Mouse (Mus musculus): ENCODE measurements around the gene Olfr259. TPM values are rescaled to one million over a fixed set of nuclear protein-coding genes. Genes with fewer than 3 reads are reported as not detected.

Gene Olfr259
- polyA plus RNA-seq (2015; fragmentation: Nextera tagmentation; extraction: Ambion mirVana): not detected in 2 replicates

GRCm38 (mm10) chr2:87114467-87114866 lies at the start of gene Olfr259:
TSS of gene Olfr259 (minus strand) at chr2:87114567.
- no peak within 1 kb of the TSS for H3K27ac ChIP-seq
- no peaks in the 10 kb centered on the region for H3K36me3 ChIP-seq
- H3K4me3 ChIP-seq: no peak within 1 kb of the TSS
- H3K9me3 ChIP-seq: no peaks in the 10 kb centered on the region
- no peaks in the 10 kb centered on the region for H3K27me3 ChIP-seq
- H3K4me1 ChIP-seq: no peaks in the 10 kb centered on the region
- H3K9ac ChIP-seq: no peak within 1 kb of the TSS
- no peak for ATAC-seq (ENCODE audit: low FRiP score, low read depth)
- no peak within 1 kb of the TSS for H3K4me2 ChIP-seq (replicated peaks)

GRCm38 (mm10) chr2:87152524-87152923 lies 38.2 kb upstream of the Olfr259 start, which contains the start of gene Olfr1111:
TSS of gene Olfr1111 (minus strand) at chr2:87152624.
- Histone ChIP-seq H3K27ac (no peak within 1 kb of the TSS), H3K9ac (no peak within 1 kb of the TSS)

GRCm38 (mm10) chr2:87140200-87140599 lies 25.8 kb upstream of the Olfr259 start, which contains the start of gene Olfr1110:
TSS of gene Olfr1110 (minus strand) at chr2:87140300.
- H3K4me2 ChIP-seq (replicated peaks): no peak within 1 kb of the TSS
- H3K4me3 ChIP-seq: no peak within 1 kb of the TSS
- no peak within 1 kb of the TSS for H3K9ac ChIP-seq
- ATAC-seq (ENCODE audit: low FRiP score, low read depth): no peak
- H3K36me3 ChIP-seq: no peaks in the 10 kb centered on the region
- WGBS: 81% methylated on average over 1 of the region's 1 CpGs
- no peaks in the 10 kb centered on the region for H3K4me1 ChIP-seq
- H3K9me3 ChIP-seq: no peaks in the 10 kb centered on the region
- H3K27me3 ChIP-seq: no peaks in the 10 kb centered on the region
- H3K27ac ChIP-seq: no peak within 1 kb of the TSS

More at GRCm38 (mm10) chr2:87152524-87152923, 38.2 kb upstream of the Olfr259 start, which contains the start of gene Olfr1111:
- Histone ChIP-seq H3K4me1 (no peaks in the 10 kb centered on the region), H3K36me3 (no peaks in the 10 kb centered on the region), H3K4me2 (replicated peaks) (no peak within 1 kb of the TSS), H3K27me3 (no peaks in the 10 kb centered on the region), H3K9me3 (no peaks in the 10 kb centered on the region), H3K4me3 (no peak within 1 kb of the TSS)
- ATAC-seq (ENCODE audit: low FRiP score, low read depth): no peak

GRCm38 (mm10) chr2:87095908-87096307 lies 18.5 kb downstream of the Olfr259 start, which contains the start of gene Olfr1109:
TSS of gene Olfr1109 (minus strand) at chr2:87096008.
- Histone ChIP-seq H3K4me3 (no peak within 1 kb of the TSS), H3K27me3 (no peaks in the 10 kb centered on the region), H3K4me2 (replicated peaks) (no peak within 1 kb of the TSS), H3K27ac (no peak within 1 kb of the TSS), H3K4me1 (no peaks in the 10 kb centered on the region), H3K9ac (no peak within 1 kb of the TSS), H3K9me3 (no peaks in the 10 kb centered on the region), H3K36me3 (no peaks in the 10 kb centered on the region)
- no peak for ATAC-seq (ENCODE audit: low FRiP score, low read depth)
- 67% methylated on average over 1 of the region's 1 CpGs for WGBS

DNA sequence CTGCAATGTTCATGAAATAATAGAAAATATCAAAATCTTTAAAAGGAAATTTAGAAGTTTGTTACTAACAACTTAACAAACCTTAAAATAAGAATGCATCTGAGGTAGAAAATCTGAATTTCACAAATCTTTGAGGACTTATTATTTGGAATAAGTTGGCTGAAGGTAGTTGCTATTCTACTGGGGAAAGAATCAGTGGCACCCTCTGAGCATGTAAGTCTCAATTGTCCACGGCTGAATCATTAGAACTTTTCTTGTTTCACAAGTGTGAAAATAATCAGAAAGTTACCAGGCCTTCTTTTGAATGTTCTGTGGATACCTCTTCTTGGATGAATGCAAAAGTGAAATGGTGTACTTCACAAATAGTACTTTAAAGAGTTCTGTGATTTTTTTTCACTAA lies 38.6 kb downstream of the Olfr259 start, which contains the start of gene Olfr1107:
Olfr1107 (minus strand) TSS at position 101 of the 400 bp plus-strand sequence.
- Histone ChIP-seq H3K36me3 (no peaks in the 10 kb centered on the region), H3K27ac (no peak within 1 kb of the TSS), H3K27me3 (no peaks in the 10 kb centered on the region), H3K4me2 (replicated peaks) (no peak within 1 kb of the TSS), H3K4me3 (no peak within 1 kb of the TSS), H3K9ac (no peak within 1 kb of the TSS), H3K9me3 (no peaks in the 10 kb centered on the region), H3K4me1 (no peaks in the 10 kb centered on the region)
- WGBS: 83% methylated on average over 1 of the region's 1 CpGs
- no peak for ATAC-seq (ENCODE audit: low FRiP score, low read depth)

Other genes with a start within 250 kb of the Olfr259 start
- not detected in 2 replicates for gene Gm13723, start 239.8 kb downstream of the Olfr259 start, polyA plus RNA-seq (2015; fragmentation: Nextera tagmentation; extraction: Ambion mirVana)
- gene Olfr1097, start 222.4 kb downstream of the Olfr259 start, polyA plus RNA-seq (2015; fragmentation: Nextera tagmentation; extraction: Ambion mirVana): not detected in 2 replicates
- not detected in 2 replicates for gene Olfr1098, start 190.0 kb downstream of the Olfr259 start, polyA plus RNA-seq (2015; fragmentation: Nextera tagmentation; extraction: Ambion mirVana)
- gene Olfr1099, start 153.9 kb downstream of the Olfr259 start, polyA plus RNA-seq (2015; fragmentation: Nextera tagmentation; extraction: Ambion mirVana): not detected in 2 replicates
- not detected in 2 replicates for gene Olfr1100, start 134.6 kb downstream of the Olfr259 start, polyA plus RNA-seq (2015; fragmentation: Nextera tagmentation; extraction: Ambion mirVana)
- not detected in 2 replicates for gene Olfr1101, start 123.3 kb downstream of the Olfr259 start, polyA plus RNA-seq (2015; fragmentation: Nextera tagmentation; extraction: Ambion mirVana)
- not detected in 2 replicates for gene Olfr1102, start 116.2 kb downstream of the Olfr259 start, polyA plus RNA-seq (2015; fragmentation: Nextera tagmentation; extraction: Ambion mirVana)
- gene Olfr1104, start 87.5 kb downstream of the Olfr259 start, polyA plus RNA-seq (2015; fragmentation: Nextera tagmentation; extraction: Ambion mirVana): not detected in 2 replicates
- not detected in 2 replicates for gene Olfr1105, start 78.0 kb downstream of the Olfr259 start, polyA plus RNA-seq (2015; fragmentation: Nextera tagmentation; extraction: Ambion mirVana)
- gene Olfr1106, start 62.3 kb downstream of the Olfr259 start, polyA plus RNA-seq (2015; fragmentation: Nextera tagmentation; extraction: Ambion mirVana): not detected in 2 replicates
- gene Olfr1107, start 38.8 kb downstream of the Olfr259 start, polyA plus RNA-seq (2015; fragmentation: Nextera tagmentation; extraction: Ambion mirVana): not detected in 2 replicates
- gene Olfr1109, start 18.6 kb downstream of the Olfr259 start, polyA plus RNA-seq (2015; fragmentation: Nextera tagmentation; extraction: Ambion mirVana): not detected in 2 replicates
- gene Olfr1110, start 25.7 kb upstream of the Olfr259 start, polyA plus RNA-seq (2015; fragmentation: Nextera tagmentation; extraction: Ambion mirVana): not detected in 2 replicates
- gene Olfr1111, start 38.1 kb upstream of the Olfr259 start, polyA plus RNA-seq (2015; fragmentation: Nextera tagmentation; extraction: Ambion mirVana): not detected in 2 replicates
- not detected in 2 replicates for gene Olfr1112, start 73.2 kb upstream of the Olfr259 start, polyA plus RNA-seq (2015; fragmentation: Nextera tagmentation; extraction: Ambion mirVana)
- not detected in 2 replicates for gene Olfr1113, start 94.4 kb upstream of the Olfr259 start, polyA plus RNA-seq (2015; fragmentation: Nextera tagmentation; extraction: Ambion mirVana)
- not detected in 2 replicates for gene Olfr1115, start 133.4 kb upstream of the Olfr259 start, polyA plus RNA-seq (2015; fragmentation: Nextera tagmentation; extraction: Ambion mirVana)
- gene Olfr1116, start 153.0 kb upstream of the Olfr259 start, polyA plus RNA-seq (2015; fragmentation: Nextera tagmentation; extraction: Ambion mirVana): not detected in 2 replicates
- not detected in 2 replicates for gene Olfr1118, start 193.0 kb upstream of the Olfr259 start, polyA plus RNA-seq (2015; fragmentation: Nextera tagmentation; extraction: Ambion mirVana)
- not detected in 2 replicates for gene Olfr1120, start 240.2 kb upstream of the Olfr259 start, polyA plus RNA-seq (2015; fragmentation: Nextera tagmentation; extraction: Ambion mirVana)

All from limb, embryonic 13.5 days (tissue).